Mouse (Mus musculus): Measurements from ENCODE around the gene Arl16.

Arl16 gene

GRCm38 (mm10) chr11:120492024-120492877 lies 24.8 kb upstream of the Arl16 start:
- peak; percentile 74 for DNase-seq (ENCODE audit: low read depth, low spot score)

DNA sequence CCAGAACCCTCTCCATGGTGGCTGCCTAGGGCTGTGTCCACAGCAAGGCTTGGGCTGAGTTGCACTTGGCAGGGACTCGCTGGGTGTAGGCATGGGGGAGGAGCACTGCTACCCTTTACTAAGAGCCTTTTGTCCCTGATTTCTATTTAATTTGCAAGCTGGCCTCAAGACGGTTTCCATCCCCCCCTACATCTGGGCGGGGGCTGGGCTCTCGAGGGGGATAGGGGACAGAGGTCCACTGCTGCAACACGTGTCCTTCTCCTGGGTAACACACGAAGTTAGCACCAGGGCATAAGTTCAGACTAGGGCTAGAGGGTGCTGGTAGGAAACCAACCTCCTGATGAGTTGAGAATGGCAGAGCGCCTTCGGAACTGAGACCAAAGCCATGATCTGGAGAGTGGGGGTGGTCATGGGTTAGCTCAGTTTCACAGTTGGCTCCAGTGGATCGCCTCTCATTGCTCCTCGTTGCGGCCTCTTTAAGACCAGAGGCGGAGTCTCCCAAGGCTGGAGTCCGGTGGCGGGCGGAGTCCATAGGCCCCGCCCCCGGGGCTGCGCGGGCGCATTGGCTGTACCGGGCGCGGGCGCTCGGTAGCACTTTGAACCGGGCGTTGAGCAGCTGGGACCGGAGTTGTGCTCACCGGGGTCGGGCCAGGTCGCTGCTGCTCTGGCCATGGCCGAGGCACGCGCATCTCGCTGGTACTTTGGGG lies 24.1 kb upstream of the Arl16 start, which contains the start of gene Slc25a10:
Slc25a10 (plus strand) TSS at position 524 of the 707 bp plus-strand sequence.
- peak; percentile 88 for DNase-seq (ENCODE audit: low read depth, low spot score)

- no peak for DNase-seq (ENCODE audit: low read depth, low spot score)
Measured at GRCm38 (mm10) chr11:120490291-120491046, 23.1 kb upstream of the Arl16 start.

DNA sequence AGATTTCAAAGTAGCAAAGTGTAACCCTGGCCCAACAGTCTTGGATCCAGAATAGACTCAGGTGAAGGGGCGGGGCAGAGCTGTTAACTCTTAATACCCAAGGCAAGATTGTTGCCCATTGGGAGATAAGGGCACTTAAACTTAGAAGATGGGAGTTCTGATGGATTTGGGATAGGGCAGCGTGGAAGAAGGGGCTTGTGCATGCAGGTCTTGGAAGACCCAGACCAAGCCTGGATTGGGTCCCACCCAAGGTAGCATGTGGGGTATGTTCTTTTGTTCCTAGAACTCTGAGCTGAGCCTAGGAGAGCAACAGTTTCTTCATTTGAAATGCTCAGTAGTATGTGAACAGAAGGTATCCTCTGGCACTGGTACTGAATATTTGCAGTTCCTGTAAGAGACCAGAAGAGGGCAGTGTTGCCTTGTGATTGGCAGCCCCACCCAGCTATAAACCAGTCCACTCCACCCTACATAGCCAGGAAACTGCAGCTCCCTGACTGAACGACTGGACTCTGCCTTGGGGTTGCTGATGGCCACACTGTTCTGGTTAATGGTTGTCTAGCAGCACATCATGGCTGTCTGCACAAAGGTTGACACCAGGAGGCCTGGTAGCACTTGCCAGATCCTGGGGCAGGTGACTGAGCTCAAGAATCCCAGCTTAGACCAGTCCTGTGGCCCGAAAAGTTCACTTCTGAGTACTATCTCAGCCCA lies 21.8 kb upstream of the Arl16 start:
- peak; percentile 94 for DNase-seq (ENCODE audit: low read depth, low spot score)

DNA sequence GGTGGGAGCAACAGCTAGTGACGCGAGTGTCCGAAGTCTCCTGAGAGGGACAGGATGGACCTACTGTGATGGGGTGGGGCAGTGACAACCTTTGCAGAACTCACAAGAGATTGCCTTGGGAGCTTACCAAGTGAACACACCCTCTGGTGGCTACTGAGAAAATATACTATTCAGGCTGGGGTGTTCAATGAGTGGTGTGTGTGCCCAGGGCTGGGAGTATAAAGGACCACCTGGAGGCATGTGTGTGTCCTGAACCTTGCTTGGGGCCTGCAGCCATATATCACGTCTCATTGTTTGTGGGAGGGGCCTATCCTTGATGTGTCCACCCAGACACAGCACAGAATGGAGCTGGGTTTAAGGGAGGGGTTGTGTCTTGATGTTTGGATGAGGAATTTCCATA lies 21.1 kb upstream of the Arl16 start:
- peak; percentile 51 for DNase-seq (ENCODE audit: low read depth, low spot score)

GRCm38 (mm10) chr11:120485251-120485650 lies 17.8 kb upstream of the Arl16 start:
- no peak for DNase-seq (ENCODE audit: low read depth, low spot score)

DNA sequence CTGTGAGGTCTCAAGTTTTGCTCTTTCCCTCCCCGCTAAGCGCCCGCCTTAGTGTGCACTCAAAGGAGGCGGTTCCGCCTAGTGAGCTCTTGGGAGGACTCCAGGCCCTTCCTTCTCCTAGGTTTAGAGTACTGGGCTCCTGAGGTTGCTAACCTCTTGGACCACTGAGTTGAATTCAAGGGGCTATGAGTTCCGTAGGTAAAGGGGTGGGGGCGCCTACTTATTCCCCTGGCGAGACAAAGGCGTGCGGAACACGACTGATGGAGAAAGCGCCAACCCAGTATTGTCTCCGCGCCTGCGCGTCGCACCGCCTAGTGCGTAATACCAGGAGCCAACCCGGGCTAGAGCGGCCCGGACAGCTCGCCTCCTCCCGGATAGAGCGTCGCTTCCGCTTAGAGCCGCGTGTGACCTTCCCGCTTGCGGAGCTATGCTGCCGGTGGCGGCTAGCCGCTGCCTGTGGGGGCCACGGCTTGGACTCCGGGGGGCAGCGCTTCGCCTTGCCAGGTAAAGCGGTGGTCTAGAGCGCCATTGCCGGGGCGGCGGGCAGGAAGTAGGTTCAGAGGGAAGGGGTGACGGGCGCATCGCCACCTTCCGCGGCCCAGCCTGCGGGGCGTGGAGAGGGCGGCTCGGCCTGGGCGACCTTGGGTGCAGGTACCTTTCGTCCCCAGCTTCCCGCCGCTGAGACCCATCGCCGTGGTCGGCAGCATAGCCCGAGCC lies 17.0 kb upstream of the Arl16 start, which contains the start of gene Mrpl12:
Mrpl12 (plus strand) TSS at position 349 of the 717 bp plus-strand sequence.
- peak; percentile 95 for DNase-seq (ENCODE audit: low read depth, low spot score)

GRCm38 (mm10) chr11:120483448-120483934 lies 16.1 kb upstream of the Arl16 start:
- DNase-seq (ENCODE audit: low read depth, low spot score), result no peak

DNA sequence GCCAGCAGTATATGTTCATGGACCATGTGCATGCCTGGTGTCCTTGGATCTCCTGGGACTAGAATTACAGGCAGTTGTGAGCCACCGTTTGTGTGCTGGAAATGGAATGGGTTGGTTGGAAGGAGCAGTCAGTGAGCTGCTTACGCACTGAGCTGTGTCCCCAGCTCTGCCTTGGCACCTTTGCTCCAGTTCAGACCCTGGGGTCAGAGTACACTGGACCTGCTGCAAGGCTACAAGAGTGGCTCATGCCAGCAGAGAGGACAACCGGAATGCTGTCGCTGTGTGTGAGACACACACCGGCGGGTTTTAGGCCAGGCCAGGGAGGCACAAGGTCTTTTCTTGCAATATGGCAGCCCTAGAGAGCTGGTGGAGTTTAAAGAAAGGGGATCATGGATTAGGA lies 4.6 kb upstream of the Arl16 start:
- DNase-seq (ENCODE audit: low read depth, low spot score), result no peak

DNA sequence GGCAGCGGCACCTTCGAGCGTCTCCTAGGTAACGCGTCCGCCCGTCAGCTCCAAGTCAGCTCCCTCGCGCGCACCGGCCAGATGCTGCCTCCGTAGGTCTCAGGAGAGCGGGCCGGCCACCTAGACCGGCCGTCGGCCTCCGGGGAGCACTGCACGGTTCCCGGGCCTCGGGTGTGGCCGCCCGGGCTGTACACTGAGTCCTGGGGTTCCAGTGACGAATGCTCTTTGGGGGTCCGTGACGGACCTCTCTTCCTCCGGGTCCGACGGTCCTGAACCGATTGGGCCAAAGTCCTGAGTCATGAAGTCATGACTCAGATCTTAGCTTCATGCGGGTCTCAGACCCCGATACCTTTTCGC lies 307 bp upstream of the Arl16 start:
- DNase-seq (ENCODE audit: low read depth, low spot score), result no peak

- DNase-seq (ENCODE audit: low read depth, low spot score), result peak; percentile 66
Measured at GRCm38 (mm10) chr11:120465521-120465920, 1.9 kb downstream of the Arl16 start.

DNA sequence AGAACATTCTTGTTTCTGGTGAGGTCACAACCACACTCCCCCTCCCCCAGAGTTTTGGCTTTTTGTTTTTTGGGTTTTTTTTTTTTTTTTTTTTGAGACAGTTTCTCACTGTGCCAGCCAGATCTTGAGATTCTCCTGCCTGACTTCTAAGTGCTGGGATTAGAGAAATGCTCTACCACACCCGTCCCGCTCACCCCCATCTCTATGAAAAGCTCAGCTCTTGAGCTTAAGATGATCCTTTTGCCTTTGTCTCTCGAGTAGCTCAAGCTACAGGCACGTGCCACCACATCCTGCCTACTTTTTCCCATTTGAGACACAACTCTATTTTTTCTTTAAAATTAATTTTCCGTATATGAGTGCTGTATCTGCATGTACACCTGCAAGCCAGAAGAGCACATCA lies 3.0 kb downstream of the Arl16 start:
- DNase-seq (ENCODE audit: low read depth, low spot score), result no peak

- DNase-seq (ENCODE audit: low read depth, low spot score), result no peak
Measured at GRCm38 (mm10) chr11:120463536-120463935, 3.9 kb downstream of the Arl16 start.

GRCm38 (mm10) chr11:120458847-120459597 lies 8.4 kb downstream of the Arl16 start:
- peak; percentile 64 for DNase-seq (ENCODE audit: low read depth, low spot score)

DNA sequence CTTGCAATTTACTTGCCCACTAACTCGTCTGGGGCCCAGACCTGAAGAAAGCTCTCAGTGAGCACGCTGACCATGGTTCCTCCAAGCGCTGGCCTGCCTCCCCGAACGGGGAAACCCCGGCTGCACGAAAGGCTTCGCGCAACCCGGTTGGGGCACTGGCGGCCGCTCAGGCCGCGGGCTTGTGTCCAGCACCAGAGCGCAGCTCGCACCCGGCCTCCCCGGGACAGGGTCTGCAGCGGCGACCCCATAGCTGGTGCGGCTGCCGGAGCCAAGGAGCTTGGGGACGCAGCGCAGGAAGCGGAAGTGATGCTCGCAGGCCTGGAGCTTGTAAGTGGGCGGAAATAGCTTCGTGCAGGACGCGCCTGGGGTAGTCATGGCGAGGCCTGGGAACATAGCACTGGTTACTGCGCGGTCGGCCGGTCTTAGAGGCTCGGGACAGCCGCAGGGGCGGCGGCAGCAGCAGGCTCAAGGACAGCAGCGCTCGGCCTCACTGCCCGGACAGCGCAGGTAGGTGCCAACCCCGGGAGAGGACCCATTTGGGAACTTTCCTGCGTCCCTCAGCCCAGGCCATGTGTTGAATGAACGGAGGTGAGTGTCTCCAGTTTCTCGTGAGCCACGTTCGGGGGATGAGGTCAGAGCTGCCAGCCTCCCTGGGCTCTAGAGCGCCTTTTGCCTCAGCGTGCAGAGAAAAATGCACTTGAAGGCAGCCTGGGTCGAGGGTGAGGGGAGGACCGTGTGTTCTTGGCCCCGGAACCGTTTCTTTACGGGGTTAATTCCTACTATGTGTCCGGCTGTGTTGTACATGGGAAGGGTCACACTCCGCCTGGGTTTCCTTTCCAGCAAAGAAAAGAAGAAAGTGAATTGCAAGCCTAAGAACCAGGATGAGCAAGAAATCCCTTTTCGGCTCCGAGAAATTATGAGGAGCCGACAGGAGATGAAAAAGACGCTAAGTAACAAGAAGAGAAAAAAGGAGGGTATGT lies 9.3 kb downstream of the Arl16 start, which contains the start of the genes Oxld1 and Ccdc137:
Oxld1 (minus strand) TSS at position 297 of the 980 bp plus-strand sequence.
Ccdc137 (plus strand) TSS at position 344 of the 980 bp plus-strand sequence.
- peak; percentile 90 for DNase-seq (ENCODE audit: low read depth, low spot score)

GRCm38 (mm10) chr11:120457370-120457769 lies 10.0 kb downstream of the Arl16 start:
- no peak for DNase-seq (ENCODE audit: low read depth, low spot score)

DNA sequence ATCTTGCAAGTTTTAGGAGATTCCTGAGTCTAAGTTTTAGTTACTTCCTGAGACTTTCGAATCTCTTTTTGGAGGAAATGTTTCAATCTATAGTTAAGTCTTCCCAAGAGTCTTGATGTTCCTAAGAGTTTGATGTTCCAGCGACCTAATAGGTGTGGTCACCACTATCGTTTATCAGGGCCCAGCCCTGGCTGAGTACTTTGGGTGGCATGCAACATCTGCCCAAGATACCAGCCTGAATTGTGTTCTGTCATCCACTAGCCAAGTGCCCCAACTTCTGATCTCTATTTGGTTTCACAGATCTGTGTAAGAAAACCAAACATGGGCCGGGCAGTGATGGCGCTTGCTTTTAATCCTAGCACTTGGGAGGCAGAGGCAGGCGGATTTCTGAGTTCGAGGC lies 12.0 kb downstream of the Arl16 start:
- no peak for DNase-seq (ENCODE audit: low read depth, low spot score)

- no peak for DNase-seq (ENCODE audit: low read depth, low spot score)
Measured at GRCm38 (mm10) chr11:120454965-120455364, 12.4 kb downstream of the Arl16 start.

Data from 3T3-L1 (cell line).